Mouse (Mus musculus) E14TG2a.4 (cell line): Measurements from ENCODE around the gene Slc30a2.

Source experiments
- H3K27me3 ChIP-seq: 2 replicates; pipeline ENCODE4 v1.6.1; 2014; ENCODE audit warnings: low read length, control low read depth; ENCODE audit not compliant: insufficient read depth
- H3K36me3 ChIP-seq: 2 replicates; pipeline ENCODE4 v1.6.1; 2014; ENCODE audit warnings: low read length, control low read depth; ENCODE audit not compliant: insufficient read depth
- H3K4me1 ChIP-seq: replicated peaks from 2 replicates; pipeline ENCODE4 v1.6.1; 2014; ENCODE audit warnings: low read depth, low read length, control low read depth
- H3K4me3 ChIP-seq: replicated peaks from 2 replicates; pipeline ENCODE4 v1.5.1; 2014; ENCODE audit warnings: mild to moderate bottlenecking, low read length
- H3K9me3 ChIP-seq: 2 replicates; pipeline ENCODE4 v1.6.1; 2014; ENCODE audit warnings: low read length, control low read depth
- CTCF ChIP-seq: conservative IDR thresholded peaks from 2 replicates; pipeline ENCODE4 v1.5.1; 2014; ENCODE audit warnings: low read length
- NANOG ChIP-seq: IDR thresholded peaks from 2 replicates; pipeline ENCODE4 v1.6.1; 2014; ENCODE audit warnings: borderline replicate concordance, low read length, mixed read lengths
- POU5F1 ChIP-seq: IDR thresholded peaks from 2 replicates; pipeline ENCODE4 v1.6.1; 2014; ENCODE audit warnings: low read length, borderline replicate concordance

The Slc30a2 gene

GRCm38 (mm10) chr4:134351329-134352260 is 8.6 kb downstream of the Slc30a2 start:
- peak overlapping the region; percentile 50 for H3K4me3 ChIP-seq
- TF ChIP-seq NANOG: no peak
- no peak for TF ChIP-seq CTCF
- no peak for TF ChIP-seq POU5F1
- peaks cover 71% of the 10 kb centered on the region for H3K4me1 ChIP-seq
- H3K36me3 ChIP-seq: peaks cover 38% of the 10 kb centered on the region
- no peaks in the 10 kb centered on the region for H3K9me3 ChIP-seq
- H3K27me3 ChIP-seq: no peaks in the 10 kb centered on the region

- H3K4me3 ChIP-seq: peak overlapping the region; percentile 50
- peaks cover 3% of the 10 kb centered on the region; the same call in 1 of the 2 replicates for H3K27me3 ChIP-seq
- H3K36me3 ChIP-seq: peaks cover 35% of the 10 kb centered on the region
- TF ChIP-seq POU5F1: no peak
- TF ChIP-seq NANOG: no peak
- no peak for TF ChIP-seq CTCF
- no peaks in the 10 kb centered on the region for H3K9me3 ChIP-seq
- peaks cover 76% of the 10 kb centered on the region for H3K4me1 ChIP-seq
Measured at GRCm38 (mm10) chr4:134352261-134352707, 9.3 kb downstream of the Slc30a2 start.

- Histone ChIP-seq H3K9me3 (no peaks in the 10 kb centered on the region), H3K4me1 (peaks cover 81% of the 10 kb centered on the region), H3K4me3 (no peak overlapping the region), H3K27me3 (peaks cover 3% of the 10 kb centered on the region; the same call in 1 of the 2 replicates), H3K36me3 (peaks cover 29% of the 10 kb centered on the region)
- TF ChIP-seq NANOG (no peak), CTCF (no peak), POU5F1 (no peak)
Measured at GRCm38 (mm10) chr4:134352929-134353328, 9.9 kb downstream of the Slc30a2 start.

- TF ChIP-seq NANOG (no peak), CTCF (no peak), POU5F1 (no peak)
- H3K27me3 ChIP-seq: peaks cover 3% of the 10 kb centered on the region; the same call in 1 of the 2 replicates
- H3K4me3 ChIP-seq: no peak overlapping the region
- no peaks in the 10 kb centered on the region for H3K9me3 ChIP-seq
- H3K4me1 ChIP-seq: peaks cover 79% of the 10 kb centered on the region
- H3K36me3 ChIP-seq: peaks cover 20% of the 10 kb centered on the region
Measured at GRCm38 (mm10) chr4:134353527-134354409, 10.8 kb downstream of the Slc30a2 start.

- TF ChIP-seq NANOG (no peak), CTCF (no peak), POU5F1 (no peak)
- Histone ChIP-seq H3K36me3 (peaks cover 14% of the 10 kb centered on the region; the same call in 1 of the 2 replicates), H3K9me3 (no peaks in the 10 kb centered on the region), H3K4me3 (peak overlapping the region; percentile 41), H3K4me1 (peaks cover 64% of the 10 kb centered on the region), H3K27me3 (peaks cover 3% of the 10 kb centered on the region; the same call in 1 of the 2 replicates)
Measured at GRCm38 (mm10) chr4:134355841-134356452, 13.0 kb downstream of the Slc30a2 start.

- Histone ChIP-seq H3K4me1 (peaks cover 57% of the 10 kb centered on the region), H3K9me3 (no peaks in the 10 kb centered on the region), H3K4me3 (peak overlapping the region; percentile 41; the same call in 1 of the 2 replicates), H3K36me3 (peaks cover 14% of the 10 kb centered on the region; the same call in 1 of the 2 replicates), H3K27me3 (peaks cover 3% of the 10 kb centered on the region; the same call in 1 of the 2 replicates)
- TF ChIP-seq POU5F1: no peak
- TF ChIP-seq NANOG: no peak
- peak; percentile 99 for TF ChIP-seq CTCF
Measured at GRCm38 (mm10) chr4:134356591-134357460, 13.8 kb downstream of the Slc30a2 start.

GRCm38 (mm10) chr4:134357461-134357771 is 14.4 kb downstream of the Slc30a2 start:
- Histone ChIP-seq H3K27me3 (peaks cover 3% of the 10 kb centered on the region; the same call in 1 of the 2 replicates), H3K36me3 (peaks cover 14% of the 10 kb centered on the region; the same call in 1 of the 2 replicates), H3K4me1 (peaks cover 57% of the 10 kb centered on the region), H3K4me3 (peak overlapping the region; percentile 41; the same call in 1 of the 2 replicates), H3K9me3 (no peaks in the 10 kb centered on the region)
- no peak for TF ChIP-seq CTCF
- no peak for TF ChIP-seq POU5F1
- no peak for TF ChIP-seq NANOG
